Mouse (Mus musculus) telencephalon, adult 2 months (tissue): ENCODE data around the gene Trim47.

Source experiments
- DNase-seq: peaks from one replicate; pipeline ENCODE4 v3.0.0-alpha.2; 2011; ENCODE audit warnings: low read depth, low spot score

Trim47 gene

GRCm38 (mm10) chr11:116062521-116062920 is 64.5 kb downstream of the Trim47 start:
- DNase-seq, result no peak

GRCm38 (mm10) chr11:116061641-116062415 is 65.2 kb downstream of the Trim47 start:
- peak; percentile 74 for DNase-seq

DNA sequence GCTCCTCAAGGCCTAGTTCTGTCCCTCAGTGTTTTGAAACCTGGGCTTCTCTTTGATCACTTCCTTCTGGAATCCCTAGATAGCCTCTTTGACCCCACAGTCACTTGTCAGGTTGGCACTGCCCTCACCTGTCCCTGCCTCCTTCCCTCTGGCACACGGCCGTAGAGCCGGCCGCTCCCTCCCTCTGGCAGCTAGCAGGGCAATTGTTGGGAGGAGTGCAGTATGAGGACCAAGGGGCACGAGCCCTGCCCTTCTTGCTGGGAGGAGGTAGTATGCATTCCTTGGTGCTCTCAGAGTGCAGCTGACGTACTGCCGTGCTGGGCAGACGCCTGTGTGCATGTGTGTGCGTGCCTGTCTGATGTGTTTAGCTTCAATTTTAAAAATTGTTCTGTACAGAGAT is 66.4 kb downstream of the Trim47 start:
- DNase-seq, result no peak

DNA sequence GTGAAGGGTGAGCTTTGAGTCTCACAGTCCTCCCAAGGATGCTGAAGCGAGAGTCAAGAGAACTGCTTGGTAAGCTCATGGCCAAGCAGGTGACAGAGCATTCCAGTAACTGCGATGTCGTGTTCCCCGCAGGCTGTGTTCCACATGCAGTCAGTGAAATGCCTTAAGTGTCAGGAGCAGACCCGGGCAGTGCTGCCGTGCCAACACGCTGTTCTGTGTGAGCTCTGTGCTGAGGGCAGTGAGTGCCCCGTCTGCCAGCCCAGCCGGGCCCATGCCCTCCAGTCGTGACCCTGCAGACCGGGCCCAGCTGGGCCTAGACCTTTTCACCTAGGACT is 67.4 kb downstream of the Trim47 start:
- DNase-seq, result no peak

DNA sequence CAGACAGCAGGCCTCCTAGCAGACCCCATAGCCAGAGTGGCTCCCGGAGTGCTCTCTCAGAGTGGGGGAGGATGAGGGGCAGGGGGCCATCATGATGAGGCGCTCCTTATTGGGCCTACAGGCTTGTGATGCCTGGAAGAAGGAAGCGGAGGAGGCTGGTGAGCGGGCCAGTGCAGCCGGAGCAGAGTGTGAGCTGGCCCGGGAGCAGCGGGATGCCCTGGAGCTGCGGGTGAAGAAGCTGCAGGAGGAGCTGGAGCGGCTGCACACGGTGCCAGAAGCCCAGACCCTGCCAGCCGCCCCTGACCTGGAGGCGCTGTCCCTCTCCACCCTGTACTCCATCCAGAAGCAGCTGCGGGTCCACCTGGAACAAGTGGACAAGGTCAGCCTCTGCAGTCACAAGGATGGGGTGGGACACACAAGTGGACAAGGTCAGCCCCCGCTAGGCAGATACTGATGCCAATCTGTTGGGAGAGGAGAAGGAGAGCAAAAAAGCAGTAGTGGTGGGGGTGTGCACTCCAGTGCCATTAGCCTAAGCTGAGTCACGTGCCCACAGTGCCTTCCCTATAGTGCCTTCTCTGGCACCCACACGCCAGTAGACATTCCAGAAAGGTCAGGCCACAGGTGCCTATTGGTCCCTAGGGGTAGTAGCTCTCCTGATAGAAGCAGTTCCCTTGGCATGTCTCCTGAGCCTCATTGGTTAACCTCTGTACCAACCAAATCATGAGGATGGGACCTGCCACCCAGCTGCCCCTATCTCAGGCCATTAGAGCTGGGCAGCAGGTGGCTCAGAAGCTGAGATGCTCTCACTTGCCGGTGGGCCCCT is 67.9 kb downstream of the Trim47 start:
- no peak for DNase-seq

DNA sequence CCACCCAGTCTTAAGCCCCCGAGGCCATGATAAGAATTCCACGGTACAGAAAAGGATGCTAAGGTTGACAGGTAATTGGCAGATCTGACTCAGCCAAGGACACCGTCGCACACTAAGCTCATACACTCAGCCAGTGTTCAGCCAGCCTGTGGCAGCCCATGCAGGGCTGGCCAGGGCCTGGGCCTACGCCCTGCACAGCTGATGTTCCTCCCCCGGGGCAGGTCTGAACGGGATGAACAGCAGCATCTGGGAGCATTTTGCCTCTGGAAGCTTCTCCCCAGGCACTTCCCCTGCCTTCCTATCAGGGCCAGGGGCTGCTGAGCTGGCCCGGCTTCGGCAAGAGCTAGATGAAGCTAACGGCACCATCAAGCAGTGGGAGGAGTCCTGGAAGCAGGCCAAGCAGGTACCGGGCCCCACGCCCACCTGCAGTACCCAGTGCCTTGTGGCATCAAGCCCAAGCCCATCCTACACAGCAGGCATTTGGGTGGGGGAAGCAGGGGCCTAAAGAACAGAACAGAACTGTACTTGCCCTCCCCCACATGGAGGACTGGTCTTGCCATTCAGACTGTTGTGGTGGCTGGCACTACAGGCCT is 68.9 kb downstream of the Trim47 start:
- no peak for DNase-seq

GRCm38 (mm10) chr11:116057237-116057881 is 69.7 kb downstream of the Trim47 start:
- DNase-seq, result no peak

- no peak for DNase-seq
Measured at GRCm38 (mm10) chr11:116055873-116056272, 71.1 kb downstream of the Trim47 start.
